Mouse (Mus musculus) olfactory bulb, adult 2 months (tissue): ENCODE results near the gene Gm5447.

Experiments
- CTCF ChIP-seq: fragments of 200-500 bp; IDR thresholded peaks from 2 replicates; pipeline ENCODE4 v1.5.1; 2012; ENCODE audit warnings: low read depth, mild to moderate bottlenecking, low read length, moderate library complexity; ENCODE audit not compliant: insufficient read depth
- POLR2A ChIP-seq: fragments of 200-500 bp; IDR thresholded peaks from 2 replicates; pipeline ENCODE4 v1.6.1; 2012; ENCODE audit warnings: mild to moderate bottlenecking, low read depth, low read length, moderate library complexity; ENCODE audit not compliant: insufficient read depth

- no peak for TF ChIP-seq CTCF
- TF ChIP-seq POLR2A, result no peak
Observed at GRCm38 (mm10) chr13:31004995-31005394, 31.0 kb downstream of the Gm5447 start.
